Mouse (Mus musculus): ENCODE measurements at regions not wholly inside any gene's neighbourhood (a gene's known extent, or its start where the extent isn't known, plus 50 kb on each side); places are given as distances from the start of the nearest gene placed in this dataset.
"Not testable (repeated sequence)": the region's sequence is repeated elsewhere in the genome, so short reads cannot be mapped to it uniquely, and the experiment has no call there.

DNA sequence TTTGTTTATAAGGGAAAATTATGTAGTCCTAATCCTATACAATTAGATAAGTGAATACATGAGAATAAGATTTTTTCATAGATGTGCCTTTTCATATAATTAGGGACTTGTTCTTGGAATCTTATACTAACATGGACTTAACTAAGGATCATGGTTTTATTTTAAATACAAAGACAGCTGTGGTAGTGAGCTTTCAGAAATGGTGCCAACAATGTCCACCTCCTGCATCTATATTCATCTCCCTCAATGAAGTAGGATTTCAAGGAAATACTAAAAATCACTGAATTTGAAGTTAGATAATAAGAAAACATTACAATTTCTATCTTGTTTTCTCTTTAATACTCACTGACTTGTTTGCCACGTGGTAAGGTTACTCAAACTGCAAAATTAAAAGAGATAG lies 619.8 kb downstream of the Anxa1 start:
- DNase-seq (ENCODE audit: low spot score), result no peak

DNA sequence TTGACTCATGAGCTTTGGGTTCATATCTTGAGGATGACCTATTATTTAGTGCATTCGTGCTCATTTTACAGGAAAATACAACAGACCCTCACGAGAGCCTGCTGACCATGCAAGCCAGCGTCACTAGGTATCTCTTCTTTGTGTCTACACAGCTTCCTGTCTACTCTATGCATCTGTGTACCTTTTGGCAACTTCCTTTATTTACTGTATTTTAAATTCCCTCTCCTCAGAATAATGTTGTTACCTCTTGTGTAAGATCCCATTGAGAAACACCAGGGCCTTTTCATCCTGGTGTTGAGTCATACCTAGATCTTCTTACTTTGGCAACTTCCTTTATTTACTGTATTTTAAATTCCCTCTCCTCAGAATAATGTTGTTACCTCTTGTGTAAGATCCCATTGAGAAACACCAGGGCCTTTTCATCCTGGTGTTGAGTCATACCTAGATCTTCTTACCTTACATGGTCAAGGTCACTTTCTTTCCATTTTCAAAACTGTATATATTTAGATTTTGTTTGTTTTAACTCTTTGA lies 639.1 kb upstream of the Rorb start:
- not testable (repeated sequence) for DNase-seq (ENCODE audit: low spot score)

DNA sequence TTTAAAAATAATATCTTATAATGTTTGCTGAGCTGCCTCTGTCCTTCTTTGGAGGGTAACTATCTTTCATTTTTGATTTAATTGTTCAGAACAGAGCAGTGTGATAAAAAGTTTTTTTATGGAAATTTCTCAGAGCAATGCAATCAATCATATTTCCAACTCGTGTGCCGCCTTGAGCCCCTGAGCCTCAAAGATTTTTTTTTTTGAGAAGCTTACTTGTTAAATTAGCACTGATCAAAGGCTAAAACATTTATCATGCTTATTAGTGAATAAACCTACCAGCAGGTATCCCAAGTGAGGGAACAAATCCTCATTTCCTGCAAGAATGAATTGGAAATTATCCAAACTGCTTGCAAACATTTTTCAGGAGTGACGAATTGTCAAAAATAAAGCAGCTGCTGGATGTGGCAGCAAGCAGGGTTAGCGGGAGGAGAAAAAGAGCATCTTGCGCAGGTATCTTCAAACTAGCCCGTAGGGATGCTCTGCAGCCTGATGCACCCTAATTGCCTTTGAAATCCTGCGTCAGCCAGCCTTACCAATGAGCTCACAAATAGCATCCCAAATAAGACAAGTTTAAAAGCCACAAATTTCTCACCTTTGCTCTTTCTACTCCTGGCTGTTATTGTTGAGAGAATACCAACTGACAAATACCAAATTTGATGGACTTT lies 637.0 kb upstream of the Rorb start:
- DNase-seq (ENCODE audit: low spot score), result no peak

DNA sequence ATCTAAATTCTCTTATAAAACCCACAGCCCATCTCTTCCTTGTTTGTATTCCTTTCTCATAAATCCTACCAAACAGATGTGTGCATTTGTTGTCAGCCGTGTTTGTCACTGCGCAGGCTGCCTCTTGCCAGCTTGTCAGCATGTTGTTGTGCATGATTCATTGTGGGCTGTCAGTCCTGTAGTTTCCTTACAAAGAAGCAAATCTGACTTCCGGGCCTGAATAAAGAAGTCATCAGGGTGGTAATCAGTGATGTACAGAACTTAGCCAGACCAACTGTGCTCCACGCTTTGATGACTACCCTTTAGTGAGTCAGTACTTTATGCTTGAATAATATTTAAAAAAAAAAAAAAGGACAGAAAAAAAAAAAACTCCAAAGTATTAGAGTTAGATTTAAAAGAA lies 608.9 kb upstream of the Rorb start:
- DNase-seq (ENCODE audit: low spot score), result no peak
